Comparison of ENCODE assay signal across 7 mouse cellular contexts in genomic region chr6:90324991-90325390, GRCm38 (mm10). TPM values are rescaled to one million over a fixed set of nuclear protein-coding genes. Genes with fewer than 3 reads are reported as not detected.
DNase-seq lines count a peak whose midpoint lies in the region; ATAC-seq lines count a peak whose summit lies in the region.

Gene Chst13, minus strand, starts transcription at chr6:90325185.

- H3K27ac ChIP-seq in embryonic facial prominence, embryonic 12.5 days, result no peak within 1 kb of the TSS
- H3K27ac ChIP-seq in limb, embryonic 11.5 days (replicated peaks; ENCODE audit: low read depth, low read length), result no peak within 1 kb of the TSS
- no peak within 1 kb of the TSS for H3K27ac ChIP-seq in midbrain, embryonic 11.5 days (ENCODE audit: low read depth, low read length)

- peak within 1 kb of the TSS; percentile 43 for H3K4me2 ChIP-seq in embryonic facial prominence, embryonic 12.5 days (replicated peaks)
- peak within 1 kb of the TSS; percentile 48 for H3K4me2 ChIP-seq in limb, embryonic 11.5 days (ENCODE audit: low read depth, severe bottlenecking)
- H3K4me2 ChIP-seq in midbrain, embryonic 11.5 days, result peak within 1 kb of the TSS; percentile 23; the same call in 1 of the 2 replicates

- intact Hi-C loops in heart, postnatal 14 days (cut with DNase I), result loop anchor here (10.0 kb wide), 1 partner anchor 640 kb away; no protein-coding TSS in a partner anchor

- H3K4me3 ChIP-seq in embryonic facial prominence, embryonic 12.5 days, result peak within 1 kb of the TSS; percentile 17; the same call in 1 of the 2 replicates
- no peak within 1 kb of the TSS for H3K4me3 ChIP-seq in limb, embryonic 11.5 days (ENCODE audit: low read depth, low read length)
- H3K4me3 ChIP-seq in midbrain, embryonic 11.5 days (ENCODE audit: low read depth, low read length), result no peak within 1 kb of the TSS

- no peaks in the 10 kb centered on the region for H3K36me3 ChIP-seq in embryonic facial prominence, embryonic 12.5 days
- no peaks in the 10 kb centered on the region for H3K36me3 ChIP-seq in limb, embryonic 11.5 days (ENCODE audit: control insufficient read depth, insufficient read depth, low read length)
- H3K36me3 ChIP-seq in midbrain, embryonic 11.5 days (ENCODE audit: control insufficient read depth, insufficient read depth, low read length), result no peaks in the 10 kb centered on the region

- peaks cover 16% of the 10 kb centered on the region for H3K27me3 ChIP-seq in embryonic facial prominence, embryonic 12.5 days
- H3K27me3 ChIP-seq in limb, embryonic 11.5 days (ENCODE audit: control insufficient read depth, insufficient read depth, low read length), result peaks cover 2% of the 10 kb centered on the region; the same call in 1 of the 2 replicates
- H3K27me3 ChIP-seq in midbrain, embryonic 11.5 days (ENCODE audit: control insufficient read depth, insufficient read depth, low read length), result no peaks in the 10 kb centered on the region

- peak; percentile 64 for DNase-seq in adrenal gland, postnatal 14 days
- DNase-seq in heart, postnatal 14 days, result peak; percentile 16 to 27
- peak; percentile 23 for DNase-seq in limb, embryonic 11.5 days (ENCODE audit: low spot score)
- DNase-seq in midbrain, embryonic 11.5 days (ENCODE audit: low spot score, missing footprints), result no peak
- DNase-seq in spleen, postnatal 14 days (ENCODE audit: low spot score in 2 of 2), result no peak
- DNase-seq in urinary bladder, postnatal 25 days (ENCODE audit: low spot score), result no peak

- no peak for ATAC-seq in embryonic facial prominence, embryonic 12.5 days (ENCODE audit: insufficient number of reproducible peaks, insufficient read depth, low FRiP score, low TSS enrichment)
- no peak for ATAC-seq in limb, embryonic 11.5 days (ENCODE audit: insufficient number of reproducible peaks, low FRiP score, low TSS enrichment, low read depth)
- ATAC-seq in midbrain, embryonic 11.5 days (ENCODE audit: low FRiP score), result peak; percentile 22; the same call in 1 of the 2 replicates

- 3% methylated on average over 22 of the region's 22 CpGs for WGBS in embryonic facial prominence, embryonic 12.5 days
- WGBS in limb, embryonic 11.5 days, result 4% methylated on average over 22 of the region's 22 CpGs
- 5% methylated on average over 22 of the region's 22 CpGs for WGBS in midbrain, embryonic 11.5 days

- H3K9me3 ChIP-seq in embryonic facial prominence, embryonic 12.5 days, result no peaks in the 10 kb centered on the region
- H3K9me3 ChIP-seq in limb, embryonic 11.5 days (ENCODE audit: control insufficient read depth, low read length), result no peaks in the 10 kb centered on the region
- H3K9me3 ChIP-seq in midbrain, embryonic 11.5 days (ENCODE audit: control insufficient read depth, low read length), result no peaks in the 10 kb centered on the region

- H3K4me1 ChIP-seq in embryonic facial prominence, embryonic 12.5 days, result peaks cover 5% of the 10 kb centered on the region; the same call in 1 of the 2 replicates
- no peaks in the 10 kb centered on the region for H3K4me1 ChIP-seq in limb, embryonic 11.5 days (ENCODE audit: control insufficient read depth, insufficient read depth, low read length)
- no peaks in the 10 kb centered on the region for H3K4me1 ChIP-seq in midbrain, embryonic 11.5 days (ENCODE audit: control insufficient read depth, insufficient read depth, low read length)

- no peak within 1 kb of the TSS for H3K9ac ChIP-seq in embryonic facial prominence, embryonic 12.5 days
- H3K9ac ChIP-seq in limb, embryonic 11.5 days (ENCODE audit: low read length), result peak within 1 kb of the TSS; percentile 27; the same call in 1 of the 2 replicates
- no peak within 1 kb of the TSS for H3K9ac ChIP-seq in midbrain, embryonic 11.5 days (ENCODE audit: low read length)

RNA-seq across cellular contexts. Expression of gene Chst13, which starts in this region (rescaled TPM):
- 0.74 TPM in 1 of 2 replicates, not detected in the other for total RNA-seq in adrenal gland, postnatal 14 days (2021)
- 0.22 TPM in 1 of 2 replicates, not detected in the other for polyA plus RNA-seq in embryonic facial prominence, embryonic 12.5 days (2016; fragmentation: Nextera tagmentation; extraction: Ambion mirVana)
- total RNA-seq in heart, postnatal 14 days (2021), result under 1 TPM in 1 of 2 experiments, not detected in 1; 0.12 TPM
- not detected in 2 replicates for polyA plus RNA-seq in limb, embryonic 11.5 days (2014; fragmentation: Nextera tagmentation; extraction: Ambion mirVana)
- not detected in 2 replicates for polyA plus RNA-seq in midbrain, embryonic 11.5 days (2014; fragmentation: Nextera tagmentation; extraction: Ambion mirVana)

Comparison
In these comparisons a context has a peak if more than half of its experiments do, and no peak if none do; other contexts are left out.
1. Peak in DNase-seq in adrenal gland, postnatal 14 days; RNA of the gene not detected or under 1 TPM.
2. Peak in DNase-seq in heart, postnatal 14 days; RNA of the gene not detected or under 1 TPM.
3. Peak in DNase-seq, H3K9ac ChIP-seq and H3K4me2 ChIP-seq in limb, embryonic 11.5 days; RNA of the gene not detected or under 1 TPM.
4. Peak in ATAC-seq and H3K4me2 ChIP-seq in midbrain, embryonic 11.5 days; RNA of the gene not detected or under 1 TPM.